Mouse (Mus musculus): ENCODE data around the gene C1d. TPM values are rescaled to one million over a fixed set of nuclear protein-coding genes. Genes with fewer than 3 reads are reported as not detected.
"Not testable (repeated sequence)": the region's sequence is repeated elsewhere in the genome, so short reads cannot be mapped to it uniquely, and the experiment has no call there.

C1d gene
- polyA plus RNA-seq, 1 experiment from 2014 or later = 102 TPM

GRCm38 (mm10) chr11:17238598-17238997 is 18.8 kb upstream of the C1d start:
- 90% methylated on average over 5 of the region's 5 CpGs for WGBS
- not testable (repeated sequence) for H3K27me3 ChIP-seq (ENCODE audit: control insufficient read depth, insufficient read depth, low read length); ATAC-seq (ENCODE audit: low FRiP score, low TSS enrichment); H3K9me3 ChIP-seq (ENCODE audit: control insufficient read depth, low read length); H3K36me3 ChIP-seq (ENCODE audit: control insufficient read depth, insufficient read depth, low read length); H3K9ac ChIP-seq (ENCODE audit: low read depth, low read length); H3K4me3 ChIP-seq (ENCODE audit: low read length); H3K4me2 ChIP-seq (replicated peaks; ENCODE audit: low read depth, low read length); H3K27ac ChIP-seq (ENCODE audit: low read depth, low read length); H3K4me1 ChIP-seq (ENCODE audit: control insufficient read depth, insufficient read depth, low read length)

- no peaks in the 10 kb centered on the region for H3K9me3 ChIP-seq (ENCODE audit: control insufficient read depth, low read length)
- H3K27ac ChIP-seq (ENCODE audit: low read depth, low read length) = no peak overlapping the region
- H3K27me3 ChIP-seq (ENCODE audit: control insufficient read depth, insufficient read depth, low read length) = no peaks in the 10 kb centered on the region
- no peak overlapping the region for H3K9ac ChIP-seq (ENCODE audit: low read depth, low read length)
- no peak overlapping the region for H3K4me2 ChIP-seq (replicated peaks; ENCODE audit: low read depth, low read length)
- H3K4me3 ChIP-seq (ENCODE audit: low read length) = no peak overlapping the region
- ATAC-seq (ENCODE audit: low FRiP score, low TSS enrichment) = no peak
- no peaks in the 10 kb centered on the region for H3K4me1 ChIP-seq (ENCODE audit: control insufficient read depth, insufficient read depth, low read length)
- no peaks in the 10 kb centered on the region for H3K36me3 ChIP-seq (ENCODE audit: control insufficient read depth, insufficient read depth, low read length)
Measured at GRCm38 (mm10) chr11:17248715-17249114, 8.7 kb upstream of the C1d start.

GRCm38 (mm10) chr11:17256813-17257365 is 490 bp upstream of the C1d start:
- Histone ChIP-seq H3K9me3 (ENCODE audit: control insufficient read depth, low read length) (no peaks in the 10 kb centered on the region), H3K9ac (ENCODE audit: low read depth, low read length) (peak overlapping the region; percentile 91), H3K27ac (ENCODE audit: low read depth, low read length) (no peak overlapping the region), H3K4me1 (ENCODE audit: control insufficient read depth, insufficient read depth, low read length) (peaks cover 7% of the 10 kb centered on the region; the same call in 1 of the 2 replicates), H3K27me3 (ENCODE audit: control insufficient read depth, insufficient read depth, low read length) (no peaks in the 10 kb centered on the region), H3K4me2 (replicated peaks; ENCODE audit: low read depth, low read length) (peak overlapping the region; percentile 54), H3K36me3 (ENCODE audit: control insufficient read depth, insufficient read depth, low read length) (no peaks in the 10 kb centered on the region), H3K4me3 (ENCODE audit: low read length) (peak overlapping the region; percentile 77)
- WGBS = 58% methylated on average over 8 of the region's 8 CpGs
- ATAC-seq (ENCODE audit: low FRiP score, low TSS enrichment) = peak; percentile 72

- WGBS = 1% methylated on average over 17 of the region's 17 CpGs
- Histone ChIP-seq H3K36me3 (ENCODE audit: control insufficient read depth, insufficient read depth, low read length) (no peaks in the 10 kb centered on the region), H3K4me2 (replicated peaks; ENCODE audit: low read depth, low read length) (peak overlapping the region; percentile 54), H3K4me3 (ENCODE audit: low read length) (peak overlapping the region; percentile 77), H3K9me3 (ENCODE audit: control insufficient read depth, low read length) (no peaks in the 10 kb centered on the region), H3K9ac (ENCODE audit: low read depth, low read length) (peak overlapping the region; percentile 91), H3K4me1 (ENCODE audit: control insufficient read depth, insufficient read depth, low read length) (peaks cover 7% of the 10 kb centered on the region; the same call in 1 of the 2 replicates), H3K27ac (ENCODE audit: low read depth, low read length) (peak overlapping the region; percentile 82), H3K27me3 (ENCODE audit: control insufficient read depth, insufficient read depth, low read length) (no peaks in the 10 kb centered on the region)
- ATAC-seq (ENCODE audit: low FRiP score, low TSS enrichment) = peak; percentile 37; the same call in 1 of the 2 replicates
Measured at GRCm38 (mm10) chr11:17257861-17258260, 482 bp downstream of the C1d start.

- H3K4me1 ChIP-seq (ENCODE audit: control insufficient read depth, insufficient read depth, low read length) = no peaks in the 10 kb centered on the region
- ATAC-seq (ENCODE audit: low FRiP score, low TSS enrichment) = no peak
- peaks cover 20% of the 10 kb centered on the region; the same call in 1 of the 2 replicates for H3K36me3 ChIP-seq (ENCODE audit: control insufficient read depth, insufficient read depth, low read length)
- no peak overlapping the region for H3K27ac ChIP-seq (ENCODE audit: low read depth, low read length)
- no peak overlapping the region for H3K9ac ChIP-seq (ENCODE audit: low read depth, low read length)
- WGBS = 90% methylated on average over 4 of the region's 4 CpGs
- no peak overlapping the region for H3K4me2 ChIP-seq (replicated peaks; ENCODE audit: low read depth, low read length)
- no peaks in the 10 kb centered on the region for H3K9me3 ChIP-seq (ENCODE audit: control insufficient read depth, low read length)
- H3K27me3 ChIP-seq (ENCODE audit: control insufficient read depth, insufficient read depth, low read length) = no peaks in the 10 kb centered on the region
- no peak overlapping the region for H3K4me3 ChIP-seq (ENCODE audit: low read length)
Measured at GRCm38 (mm10) chr11:17267176-17267575, 9.8 kb downstream of the C1d start.

DNA sequence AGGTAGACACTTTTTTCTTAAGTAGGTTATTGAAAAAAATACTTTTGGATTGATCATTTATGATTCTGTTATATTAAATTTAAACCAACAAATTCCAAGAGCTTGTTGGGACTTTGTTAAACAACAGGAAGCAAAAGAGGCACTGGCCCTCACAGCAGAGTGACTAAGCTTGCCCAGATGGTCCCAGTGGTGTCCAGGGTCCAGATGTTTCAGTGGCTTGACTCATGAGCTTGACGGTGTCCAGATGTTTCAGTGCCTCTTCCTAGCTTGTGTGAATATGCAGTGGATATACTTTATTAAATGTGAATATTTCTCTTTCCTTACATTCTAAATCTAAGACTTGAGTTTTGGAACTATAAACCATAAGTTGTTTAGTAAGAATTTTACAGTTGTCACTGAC is 11.4 kb downstream of the C1d start:
- H3K36me3 ChIP-seq (ENCODE audit: control insufficient read depth, insufficient read depth, low read length) = peaks cover 19% of the 10 kb centered on the region; the same call in 1 of the 2 replicates
- 83% methylated on average over 1 of the region's 1 CpGs for WGBS
- no peaks in the 10 kb centered on the region for H3K9me3 ChIP-seq (ENCODE audit: control insufficient read depth, low read length)
- no peak overlapping the region for H3K9ac ChIP-seq (ENCODE audit: low read depth, low read length)
- no peak overlapping the region for H3K27ac ChIP-seq (ENCODE audit: low read depth, low read length)
- H3K4me1 ChIP-seq (ENCODE audit: control insufficient read depth, insufficient read depth, low read length) = no peaks in the 10 kb centered on the region
- H3K4me2 ChIP-seq (replicated peaks; ENCODE audit: low read depth, low read length) = no peak overlapping the region
- no peak for ATAC-seq (ENCODE audit: low FRiP score, low TSS enrichment)
- no peaks in the 10 kb centered on the region for H3K27me3 ChIP-seq (ENCODE audit: control insufficient read depth, insufficient read depth, low read length)
- H3K4me3 ChIP-seq (ENCODE audit: low read length) = no peak overlapping the region

DNA sequence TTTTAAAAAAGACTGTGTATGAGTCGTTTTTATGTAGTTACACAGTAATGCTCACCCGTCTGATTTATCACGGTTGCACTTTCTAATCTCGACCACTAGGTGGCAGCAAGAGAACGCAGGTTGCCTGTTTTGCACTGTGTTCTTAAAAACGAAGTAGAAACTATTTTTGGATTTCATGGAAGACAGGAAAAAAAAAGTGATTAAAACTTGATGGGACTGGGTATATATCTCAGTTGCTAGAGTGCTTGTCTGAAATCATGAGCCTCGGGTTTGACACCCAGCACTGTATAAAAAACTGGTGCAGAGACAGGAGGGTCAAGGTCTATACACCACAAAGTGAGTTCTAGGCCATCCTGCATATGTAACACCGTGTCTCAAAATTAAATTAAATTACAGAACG is 22.6 kb downstream of the C1d start:
- ATAC-seq (ENCODE audit: low FRiP score, low TSS enrichment) = peak; percentile 71
- Histone ChIP-seq H3K4me3 (ENCODE audit: low read length) (no peak overlapping the region), H3K36me3 (ENCODE audit: control insufficient read depth, insufficient read depth, low read length) (no peaks in the 10 kb centered on the region), H3K27me3 (ENCODE audit: control insufficient read depth, insufficient read depth, low read length) (no peaks in the 10 kb centered on the region), H3K27ac (ENCODE audit: low read depth, low read length) (no peak overlapping the region), H3K9me3 (ENCODE audit: control insufficient read depth, low read length) (no peaks in the 10 kb centered on the region), H3K9ac (ENCODE audit: low read depth, low read length) (no peak overlapping the region), H3K4me2 (replicated peaks; ENCODE audit: low read depth, low read length) (no peak overlapping the region), H3K4me1 (ENCODE audit: control insufficient read depth, insufficient read depth, low read length) (no peaks in the 10 kb centered on the region)
- WGBS = 14% methylated on average over 9 of the region's 9 CpGs

- WGBS = 71% methylated on average over 10 of the region's 10 CpGs
- no peaks in the 10 kb centered on the region for H3K4me1 ChIP-seq (ENCODE audit: control insufficient read depth, insufficient read depth, low read length)
- no peaks in the 10 kb centered on the region for H3K9me3 ChIP-seq (ENCODE audit: control insufficient read depth, low read length)
- H3K4me2 ChIP-seq (replicated peaks; ENCODE audit: low read depth, low read length) = no peak overlapping the region
- H3K27ac ChIP-seq (ENCODE audit: low read depth, low read length) = no peak overlapping the region
- no peak for ATAC-seq (ENCODE audit: low FRiP score, low TSS enrichment)
- no peak overlapping the region for H3K4me3 ChIP-seq (ENCODE audit: low read length)
- H3K36me3 ChIP-seq (ENCODE audit: control insufficient read depth, insufficient read depth, low read length) = no peaks in the 10 kb centered on the region
- H3K27me3 ChIP-seq (ENCODE audit: control insufficient read depth, insufficient read depth, low read length) = no peaks in the 10 kb centered on the region
- H3K9ac ChIP-seq (ENCODE audit: low read depth, low read length) = no peak overlapping the region
Measured at GRCm38 (mm10) chr11:17284055-17284454, 26.7 kb downstream of the C1d start.

GRCm38 (mm10) chr11:17288884-17289283 is 31.5 kb downstream of the C1d start:
- no peaks in the 10 kb centered on the region for H3K36me3 ChIP-seq (ENCODE audit: control insufficient read depth, insufficient read depth, low read length)
- H3K9me3 ChIP-seq (ENCODE audit: control insufficient read depth, low read length) = no peaks in the 10 kb centered on the region
- H3K4me3 ChIP-seq (ENCODE audit: low read length) = no peak overlapping the region
- no peak overlapping the region for H3K9ac ChIP-seq (ENCODE audit: low read depth, low read length)
- no peaks in the 10 kb centered on the region for H3K4me1 ChIP-seq (ENCODE audit: control insufficient read depth, insufficient read depth, low read length)
- no peaks in the 10 kb centered on the region for H3K27me3 ChIP-seq (ENCODE audit: control insufficient read depth, insufficient read depth, low read length)
- no peak overlapping the region for H3K4me2 ChIP-seq (replicated peaks; ENCODE audit: low read depth, low read length)
- no peak for ATAC-seq (ENCODE audit: low FRiP score, low TSS enrichment)
- H3K27ac ChIP-seq (ENCODE audit: low read depth, low read length) = no peak overlapping the region
